Mouse (Mus musculus) heart, embryonic 14.5 days (tissue): Measurements from ENCODE around the gene Auts2. TPM values are rescaled to one million over a fixed set of nuclear protein-coding genes. Genes with fewer than 3 reads are reported as not detected.

Experiments used
- ATAC-seq: fragments of 200-750 bp; cut with Nextera tagmentation; 2 replicates; pipeline ENCODE4 v1.8.0; 2017; ENCODE audit warnings: low read depth, moderate TSS enrichment; ENCODE audit not compliant: insufficient number of reproducible peaks, insufficient read depth, low FRiP score
- H3K27ac ChIP-seq, 2 experiments: fragments of 200-500 bp in 1 of 2; fragments of 300-500 bp in 1 of 2; sonication (generic) in 1 of 2; replicated peaks in 1 of 2; 2 replicates each; pipeline ENCODE4 v1.5.1; 2012 to 2014; ENCODE audit warnings: low read depth in 2 of 2, low read length in 2 of 2, control low read depth in 1 of 2, mild to moderate bottlenecking in 1 of 2, mixed read lengths in 1 of 2; ENCODE audit not compliant: control insufficient read depth in 1 of 2, insufficient read depth in 1 of 2
- H3K27me3 ChIP-seq: fragments of 300-500 bp; sonication (generic); 2 replicates; pipeline ENCODE4 v1.6.1; 2014; ENCODE audit warnings: mild to moderate bottlenecking, low read length, control low read depth; ENCODE audit not compliant: control insufficient read depth, insufficient read depth
- H3K36me3 ChIP-seq: fragments of 300-500 bp; sonication (generic); 2 replicates; pipeline ENCODE4 v1.6.1; 2014; ENCODE audit warnings: mild to moderate bottlenecking, control low read depth, low read length, mixed read lengths; ENCODE audit not compliant: control insufficient read depth, insufficient read depth
- H3K4me1 ChIP-seq, 2 experiments: fragments of 200-500 bp in 1 of 2; fragments of 300-500 bp in 1 of 2; sonication (generic) in 1 of 2; 2 replicates each; pipeline ENCODE4 v1.6.1; 2012 to 2014; ENCODE audit warnings: low read length in 2 of 2, control low read depth in 1 of 2, mixed read lengths in 1 of 2; ENCODE audit not compliant: control insufficient read depth in 2 of 2, insufficient read depth in 2 of 2
- H3K4me2 ChIP-seq: fragments of 300-500 bp; sonication (generic); 2 replicates; pipeline ENCODE4 v1.6.1; 2014; ENCODE audit warnings: mild to moderate bottlenecking, low read length
- H3K4me3 ChIP-seq, 2 experiments: fragments of 200-500 bp in 1 of 2; fragments of 300-500 bp in 1 of 2; sonication (generic) in 1 of 2; 2 replicates each; pipeline ENCODE4 v1.5.1; 2012 to 2014; ENCODE audit warnings: low read length in 2 of 2, mild to moderate bottlenecking in 2 of 2, control low read depth in 1 of 2, low read depth in 1 of 2, moderate library complexity in 1 of 2; ENCODE audit not compliant: control insufficient read depth in 1 of 2, insufficient read depth in 1 of 2
- H3K9ac ChIP-seq: fragments of 300-500 bp; sonication (generic); 2 replicates; pipeline ENCODE4 v1.6.1; 2014; ENCODE audit warnings: mild to moderate bottlenecking, low read length
- H3K9me3 ChIP-seq: fragments of 300-500 bp; sonication (generic); 2 replicates; pipeline ENCODE4 v1.6.1; 2016; ENCODE audit warnings: low read length, control low read depth; ENCODE audit not compliant: control insufficient read depth
- WGBS: fragments of 180-500 bp; shearing (Covaris S2); extraction: QIAGEN DNeasy Blood & Tissue Kit; methylation state at CpG from one replicate; pipeline ENCODE4 v1.1.7; 2014; 5-methylcytosine and 5-hydroxymethylcytosine counted together
- polyA plus RNA-seq: library from polyadenylated mRNA; unstranded; fragments of >200 nt; fragmentation: Nextera tagmentation; extraction: Ambion mirVana; gene quantifications from 2 replicates; pipeline ENCODE4 v1.2.1, GENCODE M21; 2014

Auts2 gene
- polyA plus RNA-seq, 1 experiment from 2014 or later: 18.0 TPM

DNA sequence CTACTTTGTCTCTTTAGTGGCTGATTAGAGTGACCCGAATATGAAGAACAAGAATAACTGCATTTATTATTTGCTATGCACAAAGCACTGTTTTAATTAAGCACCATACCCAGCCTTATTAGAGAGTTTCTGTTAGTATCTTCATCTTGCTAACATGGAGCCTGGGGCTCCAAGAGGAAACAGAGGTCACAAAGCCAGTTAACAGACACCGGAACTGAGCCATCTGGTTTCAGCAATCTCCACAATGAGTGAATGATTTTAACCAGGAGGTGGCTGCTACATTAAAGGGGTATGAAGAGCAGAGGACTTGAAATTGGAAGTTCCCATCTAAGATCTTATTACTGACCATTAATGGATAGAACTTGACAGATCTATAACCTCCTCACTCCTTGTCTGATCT lies 209.4 kb downstream of the Auts2 start:
- H3K4me3 ChIP-seq: no peak overlapping the region
- ATAC-seq: no peak
- H3K9ac ChIP-seq: no peak overlapping the region
- WGBS: 60% methylated on average over 2 of the region's 2 CpGs
- no peak overlapping the region for H3K4me2 ChIP-seq
- no peaks in the 10 kb centered on the region for H3K9me3 ChIP-seq
- H3K36me3 ChIP-seq: no peaks in the 10 kb centered on the region
- H3K4me1 ChIP-seq: peaks cover 10 to 38% of the 10 kb centered on the region in 2 experiments
- no peak overlapping the region for H3K27ac ChIP-seq
- no peaks in the 10 kb centered on the region for H3K27me3 ChIP-seq

DNA sequence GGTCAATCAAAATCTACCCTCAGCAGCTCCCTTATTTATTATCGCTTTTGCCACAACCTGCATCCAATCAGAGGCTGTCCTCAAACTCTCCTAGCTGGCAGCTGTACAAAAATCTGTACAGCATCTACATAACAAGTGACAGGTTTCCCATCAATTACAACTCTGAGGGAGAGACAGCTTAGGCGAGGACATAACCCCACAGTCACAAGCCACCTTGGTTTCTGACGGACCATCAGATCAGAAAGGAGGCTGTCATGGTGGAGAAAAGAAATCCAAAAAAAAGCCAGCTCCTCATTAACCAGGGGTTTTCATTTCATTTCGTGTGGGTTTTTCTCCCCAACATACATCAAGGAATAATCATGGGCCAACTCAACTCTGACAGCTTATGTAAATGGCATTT lies 210.6 kb downstream of the Auts2 start:
- Histone ChIP-seq H3K9ac (no peak overlapping the region), H3K4me3 (no peak overlapping the region), H3K27ac (no peak overlapping the region), H3K36me3 (no peaks in the 10 kb centered on the region), H3K4me2 (no peak overlapping the region), H3K9me3 (no peaks in the 10 kb centered on the region), H3K27me3 (no peaks in the 10 kb centered on the region), H3K4me1 (peaks cover 10 to 34% of the 10 kb centered on the region in 2 experiments; a peak in 3 of 4 replicates)
- no peak for ATAC-seq
- 45% methylated on average over 4 of the region's 4 CpGs for WGBS

DNA sequence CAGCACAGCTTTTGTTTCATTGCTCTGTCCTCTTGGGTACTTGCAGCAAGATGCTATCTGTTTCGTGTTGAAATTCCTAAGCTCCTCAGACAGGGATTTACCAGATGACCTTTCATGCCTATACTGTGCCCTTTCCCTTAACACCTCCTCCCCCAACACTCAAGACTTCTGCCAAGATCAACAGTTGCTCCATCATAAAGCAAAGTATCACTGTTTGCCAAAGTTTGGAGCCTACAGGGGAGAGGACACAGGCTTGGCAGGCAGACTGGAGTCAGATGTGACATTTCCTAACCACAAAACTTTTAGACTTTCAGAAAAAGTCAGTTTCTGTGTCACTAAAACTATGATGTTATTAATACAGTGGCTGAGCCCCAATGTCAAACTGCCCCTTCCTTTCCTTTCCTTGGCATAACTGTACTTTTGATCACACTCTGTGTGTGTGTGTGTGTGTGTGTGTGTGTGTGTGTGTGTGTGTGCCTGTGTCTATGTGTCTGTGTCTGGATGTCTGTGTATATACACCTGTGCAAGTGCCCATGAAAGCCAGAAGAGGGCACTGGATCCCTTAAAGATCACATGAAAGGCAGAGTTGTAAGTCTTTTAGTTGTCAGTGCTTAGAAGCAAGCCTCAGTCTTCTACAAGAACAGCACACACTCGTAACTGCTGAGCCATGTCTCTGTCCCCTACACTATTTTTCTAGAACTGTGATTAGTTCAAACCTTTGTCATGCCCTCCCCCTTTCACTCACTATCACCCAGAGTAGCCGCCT lies 213.8 kb downstream of the Auts2 start:
- Histone ChIP-seq H3K9me3 (no peaks in the 10 kb centered on the region), H3K4me3 (no peak overlapping the region), H3K27me3 (no peaks in the 10 kb centered on the region), H3K27ac (no peak overlapping the region), H3K4me2 (no peak overlapping the region), H3K36me3 (no peaks in the 10 kb centered on the region), H3K4me1 (peaks cover 8 to 24% of the 10 kb centered on the region in 2 experiments; a peak in 3 of 4 replicates), H3K9ac (no peak overlapping the region)
- WGBS: 68% methylated on average over 3 of the region's 3 CpGs
- no peak for ATAC-seq

DNA sequence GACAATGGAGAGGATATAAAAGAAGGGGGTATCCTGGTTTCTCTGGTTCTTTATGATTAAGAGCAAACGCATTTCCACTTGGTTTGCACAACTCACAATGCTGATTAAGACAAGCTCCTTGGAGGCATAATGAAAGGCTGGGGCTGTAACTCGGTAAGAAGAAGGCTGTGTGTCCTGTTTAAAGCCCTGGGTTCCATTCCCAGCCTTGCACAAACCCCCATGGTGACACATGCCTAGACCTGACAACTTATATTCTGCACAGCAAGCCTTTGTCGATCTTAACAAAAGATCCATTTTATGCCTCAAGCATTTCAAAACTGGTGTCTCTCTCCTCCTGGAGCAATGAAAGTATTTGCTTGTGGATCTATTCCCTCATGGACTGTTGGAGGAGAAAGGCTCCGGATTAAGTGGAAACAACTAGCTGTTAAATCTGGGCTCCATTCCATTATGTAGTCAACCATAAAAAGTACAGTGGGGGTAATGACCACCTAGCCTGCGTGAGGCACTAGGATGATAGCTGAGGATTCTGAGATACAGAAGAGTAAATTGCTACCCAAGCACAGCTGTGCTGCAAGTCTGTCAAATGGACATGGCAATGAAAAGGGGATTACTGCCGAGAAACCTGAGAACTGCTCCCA lies 218.8 kb downstream of the Auts2 start:
- WGBS: 83% methylated on average over 6 of the region's 6 CpGs

DNA sequence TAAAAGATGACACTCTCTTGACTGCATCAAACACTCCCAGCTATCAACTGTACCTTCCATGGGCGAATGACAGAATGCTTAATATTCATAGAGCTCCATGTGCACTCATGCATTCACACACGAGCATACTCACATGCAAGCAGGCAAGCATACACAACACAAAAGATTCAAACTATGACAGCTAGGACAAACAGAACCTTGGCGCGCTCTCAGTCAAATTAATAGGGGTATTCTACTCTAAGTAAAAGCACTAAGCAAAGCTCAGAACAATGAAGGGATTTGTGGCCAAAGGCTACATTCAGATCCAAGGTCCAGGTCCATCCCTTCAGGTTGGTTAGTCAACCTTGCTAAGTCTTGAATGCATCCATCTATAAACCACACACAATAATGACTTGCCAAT lies 219.5 kb downstream of the Auts2 start:
- Histone ChIP-seq H3K9ac (no peak overlapping the region), H3K4me2 (no peak overlapping the region), H3K36me3 (no peaks in the 10 kb centered on the region), H3K4me1 (peaks cover 2 to 29% of the 10 kb centered on the region in 2 experiments; a peak in 2 of 4 replicates), H3K27me3 (no peaks in the 10 kb centered on the region), H3K9me3 (no peaks in the 10 kb centered on the region), H3K4me3 (no peak overlapping the region), H3K27ac (no peak overlapping the region)
- no peak for ATAC-seq
- WGBS: 91% methylated on average over 4 of the region's 4 CpGs

More for the DNA sequence above, 218.8 kb downstream of the Auts2 start:
- no peak for ATAC-seq
- no peak overlapping the region for H3K4me3 ChIP-seq
- H3K4me1 ChIP-seq: peaks cover 0 to 30% of the 10 kb centered on the region in 2 experiments; a peak in 2 of 4 replicates
- H3K9me3 ChIP-seq: no peaks in the 10 kb centered on the region
- no peaks in the 10 kb centered on the region for H3K36me3 ChIP-seq
- H3K27ac ChIP-seq: no peak overlapping the region
- no peaks in the 10 kb centered on the region for H3K27me3 ChIP-seq
- H3K9ac ChIP-seq: no peak overlapping the region
- no peak overlapping the region for H3K4me2 ChIP-seq

DNA sequence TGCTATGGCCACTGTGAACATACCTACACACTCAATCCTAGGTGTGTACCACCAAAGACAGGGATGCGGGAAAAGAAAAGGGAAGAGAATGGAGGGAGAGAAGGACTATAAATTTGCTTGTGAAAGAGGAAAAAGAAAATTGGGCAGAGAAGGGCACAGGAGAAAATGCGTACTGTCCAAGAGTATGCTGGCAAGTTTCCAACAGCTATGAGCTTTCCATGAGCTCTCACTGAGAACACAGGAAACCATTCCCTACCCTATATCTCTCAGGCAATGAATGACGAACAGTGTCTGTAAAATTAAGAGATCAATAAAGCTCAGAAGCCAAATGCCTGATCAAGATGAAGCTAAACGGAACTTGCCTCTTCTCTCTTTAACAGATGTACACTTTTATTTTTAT lies 220.2 kb downstream of the Auts2 start:
- WGBS: 56% methylated on average over 4 of the region's 4 CpGs
- Histone ChIP-seq H3K4me1 (peaks cover 2 to 33% of the 10 kb centered on the region in 2 experiments; a peak in 2 of 4 replicates), H3K27ac (no peak overlapping the region), H3K9me3 (no peaks in the 10 kb centered on the region), H3K4me3 (no peak overlapping the region), H3K9ac (no peak overlapping the region), H3K4me2 (no peak overlapping the region), H3K27me3 (no peaks in the 10 kb centered on the region), H3K36me3 (no peaks in the 10 kb centered on the region)
- ATAC-seq: no peak

DNA sequence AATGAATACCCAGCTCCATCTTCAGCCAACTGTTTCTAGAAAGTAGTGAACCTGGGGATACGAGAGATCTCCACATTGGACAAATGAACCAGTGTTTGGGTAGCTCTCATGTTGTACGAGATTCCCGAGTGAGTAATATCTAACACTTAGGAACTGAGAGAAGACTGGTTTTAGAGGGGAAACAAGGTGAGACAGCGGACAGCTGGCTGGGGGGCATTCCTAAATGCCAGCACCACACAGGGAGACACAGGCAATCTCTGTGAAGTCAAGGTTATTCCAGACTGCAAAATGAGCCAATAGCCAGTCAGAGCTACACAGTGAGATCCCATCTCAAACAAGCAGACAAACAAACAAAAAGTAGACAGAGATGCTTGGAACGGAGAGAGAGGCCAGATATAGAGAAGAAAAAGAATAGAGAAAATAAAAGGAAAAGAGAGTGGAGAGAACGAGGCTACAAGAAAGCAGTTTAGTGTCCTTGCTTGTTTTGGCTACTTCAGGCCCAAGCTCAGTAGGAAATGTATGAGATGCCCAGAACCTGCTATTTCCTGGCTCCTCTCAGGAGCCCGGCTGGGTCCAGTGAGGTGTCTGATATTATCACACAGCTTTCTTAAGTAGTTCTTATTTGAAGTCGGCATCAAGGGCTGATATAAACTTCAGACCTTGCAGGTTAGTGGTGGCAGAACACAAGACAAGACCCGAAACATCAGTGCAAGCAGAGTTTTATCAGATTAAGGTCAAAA lies 224.9 kb downstream of the Auts2 start:
- Histone ChIP-seq H3K27me3 (no peaks in the 10 kb centered on the region), H3K4me1 (peaks cover 4 to 38% of the 10 kb centered on the region in 2 experiments; a peak in 2 of 4 replicates), H3K4me2 (no peak overlapping the region), H3K36me3 (no peaks in the 10 kb centered on the region), H3K27ac (no peak overlapping the region), H3K4me3 (no peak overlapping the region), H3K9ac (no peak overlapping the region), H3K9me3 (no peaks in the 10 kb centered on the region)
- ATAC-seq: no peak
- 74% methylated on average over 9 of the region's 9 CpGs for WGBS
